Comparison of ENCODE assay signal across 17 mouse cellular contexts in the genomic region with DNA sequence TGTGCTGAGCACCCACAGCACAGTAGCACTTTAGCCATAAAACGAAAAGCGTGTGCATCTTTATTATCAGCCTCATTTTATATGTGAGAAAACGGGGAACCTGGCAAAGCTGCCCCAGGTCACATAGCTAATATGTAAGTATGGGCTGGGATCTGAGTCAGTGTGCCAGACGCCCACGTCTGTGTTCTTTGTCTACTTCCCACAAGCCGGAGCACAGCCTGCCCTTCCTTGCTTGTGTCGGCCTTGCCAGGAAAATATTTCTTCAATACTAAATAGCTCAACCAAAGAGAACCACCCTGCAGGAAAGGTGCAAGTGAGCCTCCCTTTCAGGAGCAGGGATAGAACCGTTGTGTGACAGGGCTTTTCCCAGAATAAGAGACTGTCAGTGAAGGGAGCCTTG.
DNase-seq lines count a peak whose midpoint lies in the region; ATAC-seq lines count a peak whose summit lies in the region.
"Had no signal": no experiment of that assay in that cellular context is flagged by ENCODE, and none has a peak within 500 bp of the region (broad histone marks: within the 10 kb centered on the region; RNA-seq: fewer than 3 reads in every experiment).

No protein-coding gene starts in this region.

- H3K9me3 ChIP-seq in hindbrain, embryonic 10.5 days: no peaks in the 10 kb centered on the region
- H3K9me3 ChIP-seq in hindbrain, embryonic 16.5 days (ENCODE audit: control insufficient read depth, low read length): no peaks in the 10 kb centered on the region
- H3K9me3 ChIP-seq in forebrain, embryonic 14.5 days (replicated peaks; ENCODE audit: control insufficient read depth, low read length): no peaks in the 10 kb centered on the region
- H3K9me3 ChIP-seq: embryonic facial prominence, embryonic 13.5 days; liver, embryonic 13.5 days; neural tube, embryonic 13.5 days had no signal

- DNase-seq in frontal cortex, adult 2 months (ENCODE audit: extremely low spot score in 1 of 2, low spot score in 1 of 2): no peak
- DNase-seq in hindbrain, embryonic 10.5 days (ENCODE audit: low spot score): no peak
- peak; percentile 82 for DNase-seq in brain, adult 2 months (ENCODE audit: low read depth, low spot score)
- no peak for DNase-seq in forebrain, embryonic 14.5 days (ENCODE audit: low spot score)
- DNase-seq in urinary bladder, adult 18-20 months (ENCODE audit: low spot score in 2 of 2): no peak
- no peak for DNase-seq in ovary, postnatal 14 days (ENCODE audit: low spot score)
- DNase-seq: adrenal gland, adult 8-10 months; B cell, adult 2 months; cerebellum, postnatal 36 days; kidney, adult 18-20 months; liver, embryonic 13.5 days; retina, postnatal 1 day had no signal

- H3K9ac ChIP-seq in hindbrain, embryonic 16.5 days (ENCODE audit: low read depth, low read length): no peak overlapping the region
- H3K9ac ChIP-seq in forebrain, embryonic 14.5 days (ENCODE audit: low read length): no peak overlapping the region
- H3K9ac ChIP-seq: embryonic facial prominence, embryonic 13.5 days; liver, embryonic 13.5 days; neural tube, embryonic 13.5 days had no signal

- no peaks in the 10 kb centered on the region for H3K27me3 ChIP-seq in hindbrain, embryonic 10.5 days (ENCODE audit: insufficient read depth, poor library complexity, severe bottlenecking)
- no peaks in the 10 kb centered on the region for H3K27me3 ChIP-seq in hindbrain, embryonic 16.5 days (replicated peaks; ENCODE audit: control insufficient read depth, insufficient read depth, low read length)
- H3K27me3 ChIP-seq in forebrain, embryonic 14.5 days (replicated peaks; ENCODE audit: control insufficient read depth, insufficient read depth, low read length): no peaks in the 10 kb centered on the region
- H3K27me3 ChIP-seq: embryonic facial prominence, embryonic 13.5 days; liver, embryonic 13.5 days; neural tube, embryonic 13.5 days had no signal

- no peak overlapping the region for H3K4me2 ChIP-seq in hindbrain, embryonic 16.5 days (ENCODE audit: low read length)
- H3K4me2 ChIP-seq in forebrain, embryonic 14.5 days (ENCODE audit: low read length): no peak overlapping the region
- H3K4me2 ChIP-seq: embryonic facial prominence, embryonic 13.5 days; liver, embryonic 13.5 days; neural tube, embryonic 13.5 days had no signal

- H3K4me1 ChIP-seq in hindbrain, embryonic 10.5 days (replicated peaks): peaks cover 39% of the 10 kb centered on the region
- peaks cover 8% of the 10 kb centered on the region for H3K4me1 ChIP-seq in hindbrain, embryonic 16.5 days (ENCODE audit: control insufficient read depth, insufficient read depth, low read depth, low read length)
- peaks cover 25% of the 10 kb centered on the region for H3K4me1 ChIP-seq in forebrain, embryonic 14.5 days (ENCODE audit: control insufficient read depth, insufficient read depth, low read length)

- peak overlapping the region; percentile 29; the same call in 1 of the 2 replicates for H3K27ac ChIP-seq in hindbrain, embryonic 10.5 days
- H3K27ac ChIP-seq in hindbrain, embryonic 16.5 days (ENCODE audit: low read depth, low read length): no peak overlapping the region
- H3K27ac ChIP-seq in forebrain, embryonic 14.5 days (ENCODE audit: low read depth, low read length): peak overlapping the region; percentile 17; the same call in 1 of the 2 replicates
- H3K27ac ChIP-seq: embryonic facial prominence, embryonic 13.5 days; liver, embryonic 13.5 days; neural tube, embryonic 13.5 days had no signal

- peak; percentile 44 for ATAC-seq in frontal cortex, adult (ENCODE audit: low TSS enrichment)
- no peak for ATAC-seq in hindbrain, embryonic 16.5 days
- ATAC-seq in forebrain, embryonic 14.5 days: no peak
- ATAC-seq: lung, postnatal 0 days had no signal

- 82% methylated on average over 8 of the region's 8 CpGs for WGBS in hindbrain, embryonic 10.5 days
- 65% methylated on average over 8 of the region's 8 CpGs for WGBS in hindbrain, embryonic 16.5 days
- WGBS in forebrain, embryonic 14.5 days: 49% methylated on average over 8 of the region's 8 CpGs

- H3K4me3 ChIP-seq in hindbrain, embryonic 10.5 days: no peak overlapping the region
- no peak overlapping the region for H3K4me3 ChIP-seq in hindbrain, embryonic 16.5 days (ENCODE audit: low read length)
- no peak overlapping the region for H3K4me3 ChIP-seq in forebrain, embryonic 14.5 days (ENCODE audit: low read depth, low read length)
- H3K4me3 ChIP-seq: embryonic facial prominence, embryonic 13.5 days; liver, embryonic 13.5 days; neural tube, embryonic 13.5 days had no signal

- 0 out of 2 replicates have a peak, but pooled peaks cover 7% of the 10 kb centered on the region for H3K36me3 ChIP-seq in hindbrain, embryonic 10.5 days
- no peaks in the 10 kb centered on the region for H3K36me3 ChIP-seq in hindbrain, embryonic 16.5 days (ENCODE audit: control insufficient read depth, insufficient read depth, low read length)
- no peaks in the 10 kb centered on the region for H3K36me3 ChIP-seq in forebrain, embryonic 14.5 days (ENCODE audit: control insufficient read depth, insufficient read depth, low read length)
- H3K36me3 ChIP-seq: embryonic facial prominence, embryonic 13.5 days; liver, embryonic 13.5 days; neural tube, embryonic 13.5 days had no signal
